Comparison of ENCODE assay signal across 16 mouse cellular contexts in the genomic region with DNA sequence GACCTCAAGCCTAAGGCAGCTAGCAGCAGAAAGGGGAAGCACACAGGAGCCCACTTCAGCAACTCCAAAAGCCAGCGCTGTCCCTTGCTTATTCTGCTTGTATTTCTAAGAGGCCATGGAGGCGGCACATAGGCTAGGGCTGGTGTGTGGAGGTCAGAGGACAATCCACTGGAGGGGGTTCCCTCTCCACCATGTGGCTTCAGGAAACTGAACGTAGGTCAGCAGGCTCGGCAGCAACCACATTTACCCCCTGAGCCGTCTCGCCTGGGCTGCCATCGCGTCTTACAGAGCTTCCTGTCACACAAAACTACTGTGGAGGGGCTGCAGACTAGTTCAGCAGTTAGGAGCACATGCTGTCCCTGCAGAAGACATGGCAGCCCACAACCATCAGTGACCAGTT. TPM values are rescaled to one million over a fixed set of nuclear protein-coding genes. Genes with fewer than 3 reads are reported as not detected.
A peak's percentile ranks its signal among the peaks of the same experiment; 100 is the strongest.
DNase-seq lines count a peak whose midpoint lies in the region; ATAC-seq lines count a peak whose summit lies in the region.
"Had no signal": no experiment of that assay in that cellular context is flagged by ENCODE, and none has a peak within 500 bp of the region (broad histone marks: within the 10 kb centered on the region; RNA-seq: fewer than 3 reads in every experiment).

No protein-coding gene starts in this region.

- peaks cover 26% of the 10 kb centered on the region for H3K4me1 ChIP-seq in liver, embryonic 11.5 days (replicated peaks; ENCODE audit: control insufficient read depth, insufficient read depth, low read length)
- H3K4me1 ChIP-seq in liver, embryonic 12.5 days, result peaks cover 37% of the 10 kb centered on the region
- peaks cover 97% of the 10 kb centered on the region for H3K4me1 ChIP-seq in megakaryocyte, embryonic 14.5 days
- H3K4me1 ChIP-seq: midbrain, embryonic 12.5 days had no signal

- no peak overlapping the region; the same call in 1 of the 2 replicates for H3K4me2 ChIP-seq in liver, embryonic 11.5 days
- H3K4me2 ChIP-seq in liver, embryonic 12.5 days, result no peak overlapping the region
- H3K4me2 ChIP-seq: midbrain, embryonic 12.5 days had no signal

- H3K9ac ChIP-seq in liver, embryonic 11.5 days (ENCODE audit: low read depth, low read length), result no peak overlapping the region
- no peak overlapping the region for H3K9ac ChIP-seq in liver, embryonic 12.5 days
- H3K9ac ChIP-seq: midbrain, embryonic 12.5 days had no signal

- WGBS in liver, embryonic 11.5 days, result 33% methylated on average over 8 of the region's 8 CpGs
- 28% methylated on average over 8 of the region's 8 CpGs for WGBS in liver, embryonic 12.5 days (ENCODE audit: insufficient replicate concordance)

- no peak for ATAC-seq in liver, embryonic 11.5 days (replicated peaks; ENCODE audit: low FRiP score)
- ATAC-seq in liver, embryonic 12.5 days, result no peak
- peak; percentile 19 for ATAC-seq in CD4-positive, CD25-positive, alpha-beta regulatory T cell, adult 4 months
- ATAC-seq: forebrain, embryonic 14.5 days; lung, postnatal 0 days had no signal

- 0 out of 2 replicates have a peak overlapping the region, but pooled peaks have one; percentile 22 for H3K27ac ChIP-seq in liver, embryonic 11.5 days (ENCODE audit: low read depth, low read length)
- no peak overlapping the region for H3K27ac ChIP-seq in liver, embryonic 12.5 days
- H3K27ac ChIP-seq: kidney, postnatal 0 days; midbrain, embryonic 12.5 days had no signal

- no peak overlapping the region for H3K4me3 ChIP-seq in liver, embryonic 11.5 days (ENCODE audit: low read depth, low read length)
- H3K4me3 ChIP-seq in liver, embryonic 12.5 days, result no peak overlapping the region
- H3K4me3 ChIP-seq in megakaryocyte, embryonic 14.5 days (replicated peaks), result peak overlapping the region; percentile 77
- H3K4me3 ChIP-seq: midbrain, embryonic 12.5 days; myocyte had no signal

- H3K27me3 ChIP-seq in liver, embryonic 11.5 days (replicated peaks; ENCODE audit: control insufficient read depth, insufficient read depth, low read length), result no peaks in the 10 kb centered on the region
- H3K27me3 ChIP-seq in liver, embryonic 12.5 days (replicated peaks), result no peaks in the 10 kb centered on the region
- H3K27me3 ChIP-seq in megakaryocyte, embryonic 14.5 days (replicated peaks), result no peaks in the 10 kb centered on the region
- H3K27me3 ChIP-seq: midbrain, embryonic 12.5 days had no signal

- no peaks in the 10 kb centered on the region for H3K9me3 ChIP-seq in liver, embryonic 11.5 days (ENCODE audit: control insufficient read depth, low read length)
- H3K9me3 ChIP-seq in liver, embryonic 12.5 days (replicated peaks), result 0 out of 2 replicates have a peak, but pooled peaks cover 3% of the 10 kb centered on the region
- 0 out of 2 replicates have a peak, but pooled peaks cover 5% of the 10 kb centered on the region for H3K9me3 ChIP-seq in megakaryocyte, embryonic 14.5 days
- H3K9me3 ChIP-seq: midbrain, embryonic 12.5 days had no signal

- no peaks in the 10 kb centered on the region for H3K36me3 ChIP-seq in liver, embryonic 11.5 days (ENCODE audit: control insufficient read depth, insufficient read depth, low read length)
- H3K36me3 ChIP-seq in liver, embryonic 12.5 days, result no peaks in the 10 kb centered on the region
- H3K36me3 ChIP-seq in megakaryocyte, embryonic 14.5 days (replicated peaks; ENCODE audit: low read length), result peaks cover 83% of the 10 kb centered on the region
- H3K36me3 ChIP-seq: midbrain, embryonic 12.5 days had no signal

- DNase-seq in liver, embryonic 11.5 days (ENCODE audit: low spot score), result no peak
- peak; percentile 25 to 33 for DNase-seq in thymus, postnatal 36 days
- DNase-seq in lung, postnatal 4 days, result no peak
- DNase-seq in left cerebral cortex, adult 8-10 months (ENCODE audit: low spot score in 2 of 2), result no peak
- DNase-seq: adrenal gland, postnatal 25 days; cerebellum, adult 9-10 months; embryo, embryonic 11 days; heart, postnatal 4 days had no signal

RNA-seq across cellular contexts. Expression of a gene that starts 20.4 kb away (rescaled TPM):
- polyA plus RNA-seq in liver, embryonic 11.5 days (2014; fragmentation: Nextera tagmentation; extraction: Ambion mirVana), result 4.1 and 5.0 TPM in 2 replicates
- 2.4 and 3.1 TPM in 2 replicates for polyA plus RNA-seq in liver, embryonic 12.5 days (2016; fragmentation: Nextera tagmentation; extraction: Ambion mirVana)
- 1 to 10 TPM; 2.5 to 4.1 TPM for polyA plus RNA-seq in CD4-positive, CD25-positive, alpha-beta regulatory T cell, adult 4 months (2017; shearing (Covaris generic))
- 46.5 and 208 TPM in 2 replicates for polyA plus RNA-seq in megakaryocyte, embryonic 14.5 days (2012; ENCODE audit: insufficient read depth, low replicate concordance)
- total RNA-seq in left cerebral cortex, adult 8-10 months (2022), result 10 to 100 TPM; 53.6 to 63.6 (median 56.0) TPM

Comparison
In these comparisons a context has a peak if more than half of its experiments do, and no peak if none do; other contexts are left out.
1. DNase-seq: peak in thymus, postnatal 36 days (2 of 2); none in liver, embryonic 11.5 days (single experiment), lung, postnatal 4 days (0 of 2) and left cerebral cortex, adult 8-10 months (0 of 2).